ENCODE assay signal across 13 mouse cellular contexts in genomic region chr4:115943669-115944314, GRCm38 (mm10). TPM values are rescaled to one million over a fixed set of nuclear protein-coding genes. Genes with fewer than 3 reads are reported as not detected.
DNase-seq lines count a peak whose midpoint lies in the region; ATAC-seq and TF ChIP-seq lines count a peak whose summit lies in the region.
"Had no signal": no experiment of that assay in that cellular context is flagged by ENCODE, and none has a peak within 500 bp of the region (broad histone marks: within the 10 kb centered on the region; RNA-seq: fewer than 3 reads in every experiment).

No protein-coding gene starts in this region.

- H3K4me2 ChIP-seq in intestine, postnatal 0 days (replicated peaks; ENCODE audit: low read depth) = no peak overlapping the region
- H3K4me2 ChIP-seq in intestine, embryonic 15.5 days (replicated peaks) = no peak overlapping the region; the same call in 1 of the 2 replicates
- peak overlapping the region; percentile 42 for H3K4me2 ChIP-seq in embryonic facial prominence, embryonic 12.5 days (replicated peaks)
- peak overlapping the region; percentile 58 for H3K4me2 ChIP-seq in hindbrain, embryonic 14.5 days (replicated peaks)
- H3K4me2 ChIP-seq in midbrain, embryonic 16.5 days (ENCODE audit: low read length) = peak overlapping the region; percentile 64
- H3K4me2 ChIP-seq: liver, embryonic 13.5 days had no signal

- H3K36me3 ChIP-seq in intestine, postnatal 0 days (ENCODE audit: control insufficient read depth, insufficient read depth) = no peaks in the 10 kb centered on the region
- no peaks in the 10 kb centered on the region for H3K36me3 ChIP-seq in intestine, embryonic 15.5 days
- H3K36me3 ChIP-seq in embryonic facial prominence, embryonic 12.5 days = no peaks in the 10 kb centered on the region
- H3K36me3 ChIP-seq in hindbrain, embryonic 14.5 days (replicated peaks; ENCODE audit: control insufficient read depth, insufficient read depth) = no peaks in the 10 kb centered on the region
- H3K36me3 ChIP-seq in midbrain, embryonic 16.5 days (ENCODE audit: control insufficient read depth, insufficient read depth, low read length) = no peaks in the 10 kb centered on the region
- H3K36me3 ChIP-seq: liver, embryonic 13.5 days had no signal

- intact Hi-C loops in gastrocnemius, postnatal 36 days (cut with DNase I) = no loop called here

- no peak overlapping the region for H3K27ac ChIP-seq in intestine, postnatal 0 days (ENCODE audit: low read depth, low read length)
- H3K27ac ChIP-seq in intestine, embryonic 15.5 days = no peak overlapping the region
- no peak overlapping the region for H3K27ac ChIP-seq in embryonic facial prominence, embryonic 12.5 days
- no peak overlapping the region for H3K27ac ChIP-seq in hindbrain, embryonic 14.5 days
- no peak overlapping the region for H3K27ac ChIP-seq in midbrain, embryonic 16.5 days (ENCODE audit: low read length)
- H3K27ac ChIP-seq: heart, adult 2 months; liver, embryonic 13.5 days had no signal

- TF ChIP-seq CTCF in intestine, postnatal 0 days (IDR thresholded peaks at IDR 0.05; ENCODE audit: low read depth) = no peak

- ATAC-seq in intestine, postnatal 0 days = 0 out of 2 replicates have a peak, but pooled peaks have one; percentile 28
- no peak for ATAC-seq in intestine, embryonic 15.5 days
- no peak for ATAC-seq in embryonic facial prominence, embryonic 12.5 days (ENCODE audit: insufficient number of reproducible peaks, insufficient read depth, low FRiP score, low TSS enrichment)
- peak; percentile 56 for ATAC-seq in hindbrain, embryonic 14.5 days (ENCODE audit: low FRiP score)
- peak; percentile 16 for ATAC-seq in midbrain, embryonic 16.5 days

- under 1% methylated on average over 41 of the region's 41 CpGs for WGBS in intestine, postnatal 0 days
- under 1% methylated on average over 39 of the region's 41 CpGs for WGBS in intestine, embryonic 15.5 days
- under 1% methylated on average over 41 of the region's 41 CpGs for WGBS in embryonic facial prominence, embryonic 12.5 days
- WGBS in hindbrain, embryonic 14.5 days = 1% methylated on average over 40 of the region's 41 CpGs
- 1% methylated on average over 35 of the region's 41 CpGs for WGBS in midbrain, embryonic 16.5 days

- no peak overlapping the region for H3K9ac ChIP-seq in intestine, postnatal 0 days (ENCODE audit: low read depth, low read length)
- no peak overlapping the region for H3K9ac ChIP-seq in intestine, embryonic 15.5 days
- H3K9ac ChIP-seq in embryonic facial prominence, embryonic 12.5 days = no peak overlapping the region
- peak overlapping the region; percentile 39; the same call in 1 of the 2 replicates for H3K9ac ChIP-seq in hindbrain, embryonic 14.5 days
- H3K9ac ChIP-seq in midbrain, embryonic 16.5 days (ENCODE audit: low read depth, low read length) = peak overlapping the region; percentile 54
- H3K9ac ChIP-seq: liver, embryonic 13.5 days had no signal

- H3K27me3 ChIP-seq in intestine, postnatal 0 days (replicated peaks; ENCODE audit: control insufficient read depth, insufficient read depth, low read length) = peaks cover 87% of the 10 kb centered on the region
- peaks cover 85% of the 10 kb centered on the region for H3K27me3 ChIP-seq in intestine, embryonic 15.5 days (replicated peaks)
- peaks cover 90% of the 10 kb centered on the region for H3K27me3 ChIP-seq in embryonic facial prominence, embryonic 12.5 days
- peaks cover 92% of the 10 kb centered on the region for H3K27me3 ChIP-seq in hindbrain, embryonic 14.5 days (ENCODE audit: control insufficient read depth, insufficient read depth, low read length)
- peaks cover 63% of the 10 kb centered on the region for H3K27me3 ChIP-seq in midbrain, embryonic 16.5 days (ENCODE audit: control insufficient read depth, insufficient read depth, low read depth, low read length)

- no peak overlapping the region for H3K4me3 ChIP-seq in intestine, postnatal 0 days (ENCODE audit: low read depth, low read length)
- H3K4me3 ChIP-seq in intestine, embryonic 15.5 days (replicated peaks) = no peak overlapping the region
- H3K4me3 ChIP-seq in embryonic facial prominence, embryonic 12.5 days = peak overlapping the region; percentile 29; the same call in 1 of the 2 replicates
- peak overlapping the region; percentile 28 for H3K4me3 ChIP-seq in hindbrain, embryonic 14.5 days (replicated peaks; ENCODE audit: low read length)
- peak overlapping the region; percentile 37 for H3K4me3 ChIP-seq in midbrain, embryonic 16.5 days (ENCODE audit: low read depth, low read length)
- H3K4me3 ChIP-seq: erythroblast, embryonic 14.5 days; heart, adult 2 months; liver, embryonic 13.5 days had no signal

- DNase-seq in hindbrain, embryonic 14.5 days (ENCODE audit: low spot score) = no peak
- no peak for DNase-seq in layer of hippocampus, adult 9-11 months
- no peak for DNase-seq in urinary bladder, postnatal 36 days (ENCODE audit: low spot score in 2 of 2)
- DNase-seq in gastrocnemius, postnatal 36 days = no peak
- DNase-seq: heart, adult 2 months; liver, embryonic 13.5 days; thymus, postnatal 14 days had no signal

- H3K4me1 ChIP-seq in intestine, postnatal 0 days (replicated peaks; ENCODE audit: control insufficient read depth, insufficient read depth, low read length) = no peaks in the 10 kb centered on the region
- H3K4me1 ChIP-seq in intestine, embryonic 15.5 days (replicated peaks) = peaks cover 9% of the 10 kb centered on the region
- peaks cover 17% of the 10 kb centered on the region for H3K4me1 ChIP-seq in embryonic facial prominence, embryonic 12.5 days
- peaks cover 15% of the 10 kb centered on the region; the same call in 1 of the 2 replicates for H3K4me1 ChIP-seq in hindbrain, embryonic 14.5 days (replicated peaks; ENCODE audit: control insufficient read depth, insufficient read depth, low read length)
- H3K4me1 ChIP-seq in midbrain, embryonic 16.5 days (ENCODE audit: control insufficient read depth, insufficient read depth, low read length) = peaks cover 14% of the 10 kb centered on the region

- no peaks in the 10 kb centered on the region for H3K9me3 ChIP-seq in intestine, postnatal 0 days (ENCODE audit: control insufficient read depth)
- H3K9me3 ChIP-seq in intestine, embryonic 15.5 days = no peaks in the 10 kb centered on the region
- H3K9me3 ChIP-seq in embryonic facial prominence, embryonic 12.5 days = no peaks in the 10 kb centered on the region
- H3K9me3 ChIP-seq in hindbrain, embryonic 14.5 days (ENCODE audit: control insufficient read depth, low read length) = no peaks in the 10 kb centered on the region
- no peaks in the 10 kb centered on the region for H3K9me3 ChIP-seq in midbrain, embryonic 16.5 days (replicated peaks; ENCODE audit: control insufficient read depth, low read length, poor library complexity, severe bottlenecking)
- H3K9me3 ChIP-seq: liver, embryonic 13.5 days had no signal

RNA-seq across cellular contexts. Expression of gene Dmbx1, which starts 4.1 kb away (rescaled TPM):
- polyA plus RNA-seq in intestine, postnatal 0 days (2015; fragmentation: Nextera tagmentation; extraction: Ambion mirVana) = not detected in 2 replicates
- not detected in 2 replicates for polyA plus RNA-seq in intestine, embryonic 15.5 days (2015; fragmentation: Nextera tagmentation; extraction: Ambion mirVana)
- polyA plus RNA-seq in embryonic facial prominence, embryonic 12.5 days (2016; fragmentation: Nextera tagmentation; extraction: Ambion mirVana) = 1.3 and 1.4 TPM in 2 replicates
- polyA plus RNA-seq in hindbrain, embryonic 14.5 days (2014; fragmentation: Nextera tagmentation; extraction: Ambion mirVana) = 2.7 and 3.3 TPM in 2 replicates
- polyA plus RNA-seq in midbrain, embryonic 16.5 days (2015; fragmentation: Nextera tagmentation; extraction: Ambion mirVana) = 6.1 and 12.0 TPM in 2 replicates
- not detected for total RNA-seq in gastrocnemius, postnatal 36 days (2021)
- total RNA-seq: heart, adult 2 months had no signal
- polyA plus RNA-seq: erythroblast, embryonic 14.5 days; heart, adult 2 months; large intestine, adult 2 months; liver, embryonic 13.5 days had no signal

RNA-seq across cellular contexts. Expression of gene 6430628N08Rik, which starts 53.3 kb away (rescaled TPM):
- polyA plus RNA-seq in intestine, postnatal 0 days (2015; fragmentation: Nextera tagmentation; extraction: Ambion mirVana) = not detected in 2 replicates
- polyA plus RNA-seq in intestine, embryonic 15.5 days (2015; fragmentation: Nextera tagmentation; extraction: Ambion mirVana) = not detected in 2 replicates
- not detected in 2 replicates for polyA plus RNA-seq in embryonic facial prominence, embryonic 12.5 days (2016; fragmentation: Nextera tagmentation; extraction: Ambion mirVana)
- polyA plus RNA-seq in hindbrain, embryonic 14.5 days (2014; fragmentation: Nextera tagmentation; extraction: Ambion mirVana) = 0.13 TPM in 1 of 2 replicates, not detected in the other
- 0.48 and 0.55 TPM in 2 replicates for polyA plus RNA-seq in midbrain, embryonic 16.5 days (2015; fragmentation: Nextera tagmentation; extraction: Ambion mirVana)
- total RNA-seq in gastrocnemius, postnatal 36 days (2021) = not detected
- total RNA-seq: heart, adult 2 months had no signal
- polyA plus RNA-seq: erythroblast, embryonic 14.5 days; heart, adult 2 months; large intestine, adult 2 months; liver, embryonic 13.5 days had no signal

RNA-seq across cellular contexts. Expression of gene Kncn, which starts 59.6 kb away (rescaled TPM):
- not detected in 2 replicates for polyA plus RNA-seq in intestine, postnatal 0 days (2015; fragmentation: Nextera tagmentation; extraction: Ambion mirVana)
- not detected in 2 replicates for polyA plus RNA-seq in intestine, embryonic 15.5 days (2015; fragmentation: Nextera tagmentation; extraction: Ambion mirVana)
- not detected in 2 replicates for polyA plus RNA-seq in embryonic facial prominence, embryonic 12.5 days (2016; fragmentation: Nextera tagmentation; extraction: Ambion mirVana)
- polyA plus RNA-seq in hindbrain, embryonic 14.5 days (2014; fragmentation: Nextera tagmentation; extraction: Ambion mirVana) = 0.13 TPM in 1 of 2 replicates, not detected in the other
- polyA plus RNA-seq in midbrain, embryonic 16.5 days (2015; fragmentation: Nextera tagmentation; extraction: Ambion mirVana) = 0.18 TPM in 1 of 2 replicates, not detected in the other
- total RNA-seq in gastrocnemius, postnatal 36 days (2021) = not detected
- total RNA-seq: heart, adult 2 months had no signal
- polyA plus RNA-seq: heart, adult 2 months; large intestine, adult 2 months; liver, embryonic 13.5 days had no signal

Comparison
In these comparisons a context has a peak if more than half of its experiments do, and no peak if none do; other contexts are left out.
1. ATAC-seq: peak in intestine, postnatal 0 days (single experiment), hindbrain, embryonic 14.5 days (single experiment) and midbrain, embryonic 16.5 days (single experiment); none in intestine, embryonic 15.5 days (single experiment) and embryonic facial prominence, embryonic 12.5 days (single experiment).
2. H3K4me2 ChIP-seq: peak in embryonic facial prominence, embryonic 12.5 days (single experiment), hindbrain, embryonic 14.5 days (single experiment) and midbrain, embryonic 16.5 days (single experiment); none in intestine, postnatal 0 days (single experiment) and intestine, embryonic 15.5 days (single experiment).
3. H3K4me3 ChIP-seq: peak in embryonic facial prominence, embryonic 12.5 days (single experiment), hindbrain, embryonic 14.5 days (single experiment) and midbrain, embryonic 16.5 days (single experiment); none in intestine, postnatal 0 days (single experiment) and intestine, embryonic 15.5 days (single experiment).
4. H3K9ac ChIP-seq: peak in hindbrain, embryonic 14.5 days (single experiment) and midbrain, embryonic 16.5 days (single experiment); none in intestine, postnatal 0 days (single experiment), intestine, embryonic 15.5 days (single experiment) and embryonic facial prominence, embryonic 12.5 days (single experiment).